Mouse (Mus musculus) heart, embryonic 11.5 days (tissue): Measurements from ENCODE around the gene Mpv17. TPM values are rescaled to one million over a fixed set of nuclear protein-coding genes. Genes with fewer than 3 reads are reported as not detected.

ENCODE experiments used
- ATAC-seq: fragments of 200-750 bp; cut with Nextera tagmentation; replicated peaks from 2 replicates; pipeline ENCODE4 v1.8.0; 2017; ENCODE audit warnings: moderate library complexity; ENCODE audit not compliant: insufficient number of reproducible peaks, low FRiP score, low TSS enrichment
- H3K27ac ChIP-seq: fragments of 300-500 bp; sonication (generic); 2 replicates; pipeline ENCODE4 v1.5.1; 2014; ENCODE audit warnings: mild to moderate bottlenecking, low read depth, low read length
- H3K27me3 ChIP-seq: fragments of 300-500 bp; sonication (generic); 2 replicates; pipeline ENCODE4 v1.6.1; 2014; ENCODE audit warnings: mild to moderate bottlenecking, low read length, mixed read lengths; ENCODE audit not compliant: control insufficient read depth, insufficient read depth
- H3K36me3 ChIP-seq: fragments of 300-500 bp; sonication (generic); 2 replicates; pipeline ENCODE4 v1.6.1; 2014; ENCODE audit warnings: mild to moderate bottlenecking, low read length, moderate library complexity, mixed read lengths; ENCODE audit not compliant: control insufficient read depth, insufficient read depth
- H3K4me1 ChIP-seq: fragments of 300-500 bp; sonication (generic); 2 replicates; pipeline ENCODE4 v1.6.1; 2014; ENCODE audit warnings: low read length; ENCODE audit not compliant: control insufficient read depth, insufficient read depth
- H3K4me2 ChIP-seq: fragments of 300-500 bp; sonication (generic); 2 replicates; pipeline ENCODE4 v1.6.1; 2014; ENCODE audit warnings: mild to moderate bottlenecking, moderate library complexity
- H3K4me3 ChIP-seq: fragments of 300-500 bp; sonication (generic); 2 replicates; pipeline ENCODE4 v1.5.1; 2014; ENCODE audit warnings: low read depth, low read length
- H3K9ac ChIP-seq: fragments of 300-500 bp; sonication (generic); 2 replicates; pipeline ENCODE4 v1.6.1; 2014; ENCODE audit warnings: mild to moderate bottlenecking, low read depth, low read length, moderate library complexity
- H3K9me3 ChIP-seq: fragments of 300-500 bp; sonication (generic); replicated peaks from 2 replicates; pipeline ENCODE4 v1.6.1; 2016; ENCODE audit warnings: low read length; ENCODE audit not compliant: control insufficient read depth
- WGBS: fragments of 180-500 bp; shearing (Covaris S2); extraction: QIAGEN DNeasy Blood & Tissue Kit; methylation state at CpG from one replicate; pipeline ENCODE4 v1.1.7; 2014; ENCODE audit not compliant: insufficient replicate concordance; 5-methylcytosine and 5-hydroxymethylcytosine counted together
- polyA plus RNA-seq: library from polyadenylated mRNA; unstranded; fragments of >200 nt; fragmentation: Nextera tagmentation; extraction: Ambion mirVana; gene quantifications from 2 replicates; pipeline ENCODE4 v1.2.1, GENCODE M21; 2014

The Mpv17 gene
- polyA plus RNA-seq, 1 experiment from 2014 or later: 82.1 TPM

DNA sequence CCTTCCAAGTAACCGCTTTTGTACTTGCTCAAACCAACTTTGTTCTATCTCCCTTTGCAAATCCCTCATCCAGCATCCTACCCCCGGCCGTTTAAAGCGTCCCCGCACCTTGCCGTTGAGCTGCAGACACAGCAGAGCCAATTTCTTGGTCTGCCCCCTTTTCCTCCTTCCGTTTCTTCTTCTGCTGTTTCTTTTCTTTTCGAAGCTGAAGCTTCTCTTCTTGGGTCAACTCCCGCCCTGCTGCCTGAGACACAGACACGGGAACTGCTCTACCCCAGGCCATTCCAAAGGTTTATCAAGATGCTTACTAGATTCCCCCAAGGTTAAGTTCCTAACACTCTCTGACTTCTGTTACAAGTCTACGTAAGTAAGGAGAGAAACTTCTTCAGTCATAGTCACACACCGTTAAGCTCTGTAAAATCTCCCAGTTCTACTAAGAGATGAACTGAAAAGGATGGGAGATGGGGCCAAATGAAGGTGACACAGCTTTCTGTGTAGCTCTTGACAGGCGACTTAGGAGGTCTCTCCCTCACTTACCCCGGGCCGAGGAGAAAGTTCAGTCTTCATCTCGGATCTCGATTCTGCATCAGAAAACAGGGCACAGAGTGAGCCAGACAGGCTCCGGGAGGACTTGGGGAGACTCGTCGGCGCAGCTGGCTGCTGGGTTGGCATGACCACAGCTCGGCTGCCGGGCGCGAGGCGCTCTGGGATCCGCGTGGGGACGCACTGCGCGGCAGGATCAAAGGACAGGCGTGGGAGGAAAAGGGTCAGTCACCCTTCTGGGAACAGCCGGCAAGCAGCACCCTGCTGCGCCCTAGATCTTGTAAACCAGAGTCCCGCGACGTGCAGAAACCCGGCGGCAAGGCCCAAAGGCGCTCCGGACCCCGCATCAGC, 38.2 kb upstream of the Mpv17 start:
- 12% methylated on average over 42 of the region's 42 CpGs for WGBS
- peak overlapping the region; percentile 73 for H3K4me3 ChIP-seq

GRCm38 (mm10) chr5:31190201-31190600, 36.1 kb upstream of the Mpv17 start:
- H3K36me3 ChIP-seq: peaks cover 16% of the 10 kb centered on the region
- no peak overlapping the region for H3K4me3 ChIP-seq
- H3K4me1 ChIP-seq: peaks cover 11% of the 10 kb centered on the region
- no peak overlapping the region for H3K4me2 ChIP-seq
- no peak overlapping the region for H3K27ac ChIP-seq
- WGBS: 84% methylated on average over 9 of the region's 9 CpGs
- H3K27me3 ChIP-seq: no peaks in the 10 kb centered on the region
- H3K9me3 ChIP-seq: no peaks in the 10 kb centered on the region
- H3K9ac ChIP-seq: no peak overlapping the region
- ATAC-seq: no peak

More for the DNA sequence above, 38.2 kb upstream of the Mpv17 start:
- ATAC-seq: peak; percentile 55
- Histone ChIP-seq H3K4me2 (peak overlapping the region; percentile 78), H3K9me3 (no peaks in the 10 kb centered on the region), H3K27ac (peak overlapping the region; percentile 89), H3K9ac (peak overlapping the region; percentile 84), H3K36me3 (peaks cover 30% of the 10 kb centered on the region), H3K4me1 (peaks cover 11% of the 10 kb centered on the region), H3K27me3 (no peaks in the 10 kb centered on the region)

- no peak overlapping the region for H3K4me3 ChIP-seq
- no peak for ATAC-seq
- H3K4me2 ChIP-seq: no peak overlapping the region
- no peaks in the 10 kb centered on the region for H3K9me3 ChIP-seq
- no peak overlapping the region for H3K9ac ChIP-seq
- no peaks in the 10 kb centered on the region for H3K27me3 ChIP-seq
- peaks cover 15% of the 10 kb centered on the region for H3K36me3 ChIP-seq
- peaks cover 5% of the 10 kb centered on the region for H3K4me1 ChIP-seq
- no peak overlapping the region for H3K27ac ChIP-seq
- WGBS: 73% methylated on average over 4 of the region's 4 CpGs
Observed at GRCm38 (mm10) chr5:31188223-31188840, 34.3 kb upstream of the Mpv17 start.

DNA sequence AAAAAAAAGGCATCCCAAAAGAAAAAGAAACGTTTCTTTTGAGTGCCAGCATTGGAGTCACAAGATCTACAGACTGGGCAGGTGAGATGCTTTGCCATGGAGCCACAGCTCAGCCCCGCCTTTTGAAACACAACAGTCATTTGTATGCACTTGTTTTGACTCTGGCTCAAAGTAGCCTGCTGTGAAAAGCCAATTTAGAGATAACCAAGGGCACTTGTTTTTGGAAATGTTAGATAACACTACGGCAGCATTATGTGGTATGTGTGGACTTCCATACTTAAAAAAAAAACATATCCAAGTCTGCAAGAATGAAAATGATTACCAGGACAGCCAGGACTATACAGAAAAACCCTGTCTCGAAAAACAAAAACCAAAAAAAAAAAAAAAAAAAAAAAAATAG, 29.6 kb upstream of the Mpv17 start:
- Histone ChIP-seq H3K9ac (no peak overlapping the region), H3K4me3 (no peak overlapping the region), H3K27ac (no peak overlapping the region), H3K27me3 (no peaks in the 10 kb centered on the region), H3K36me3 (peaks cover 15% of the 10 kb centered on the region), H3K9me3 (no peaks in the 10 kb centered on the region), H3K4me1 (no peaks in the 10 kb centered on the region), H3K4me2 (no peak overlapping the region)
- ATAC-seq: no peak
- WGBS: 41% methylated on average over 4 of the region's 4 CpGs

- Histone ChIP-seq H3K36me3 (no peaks in the 10 kb centered on the region; the same call in 1 of the 2 replicates), H3K9ac (no peak overlapping the region), H3K9me3 (no peaks in the 10 kb centered on the region), H3K27me3 (no peaks in the 10 kb centered on the region), H3K4me1 (no peaks in the 10 kb centered on the region), H3K4me3 (no peak overlapping the region), H3K27ac (no peak overlapping the region), H3K4me2 (no peak overlapping the region; the same call in 1 of the 2 replicates)
- WGBS: 93% methylated on average over 9 of the region's 9 CpGs
- ATAC-seq: no peak
Observed at GRCm38 (mm10) chr5:31181183-31181770, 27.2 kb upstream of the Mpv17 start.

DNA sequence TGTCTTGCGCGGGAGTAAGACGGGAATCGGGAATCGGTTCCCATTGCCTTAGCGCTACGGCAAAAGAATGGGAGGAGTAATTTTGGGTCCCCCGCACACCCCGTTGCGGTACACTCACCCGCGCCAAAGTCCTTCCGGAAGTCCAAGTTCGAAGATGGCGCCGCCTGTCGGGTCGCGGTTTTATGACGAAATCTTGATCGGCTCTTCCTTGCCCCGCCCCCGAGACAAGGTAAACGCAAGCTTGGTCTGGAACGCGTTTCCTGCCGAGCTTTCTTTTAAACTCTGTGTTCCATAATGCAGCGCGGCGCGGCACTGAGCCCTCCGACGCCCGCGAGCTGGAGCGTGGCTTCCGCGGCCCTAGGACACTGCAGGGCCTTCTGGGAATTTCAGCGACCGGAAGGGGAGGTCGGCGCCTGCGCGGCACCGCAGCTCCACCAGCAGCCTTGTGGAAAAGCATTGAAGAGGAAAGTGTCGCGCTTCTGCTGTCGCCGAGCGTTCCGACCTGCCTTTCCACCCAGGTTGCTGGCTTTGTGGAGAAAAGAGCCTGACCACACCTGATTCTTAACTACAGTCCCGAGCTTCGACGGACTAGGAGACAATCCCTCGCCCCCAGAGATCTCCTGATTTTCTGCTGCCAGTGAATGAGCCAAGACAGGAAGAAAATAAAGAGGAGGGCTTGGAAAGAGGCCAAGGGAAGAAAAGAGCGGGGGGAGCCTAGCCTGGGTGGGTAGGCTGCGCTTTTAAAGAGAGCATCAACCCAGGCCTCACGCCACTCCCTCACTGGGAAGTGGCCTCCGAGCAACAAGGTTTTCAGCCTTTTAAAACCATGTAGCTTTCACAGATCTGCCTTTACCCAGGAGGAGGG, 25.9 kb upstream of the Mpv17 start, which contains the start of the genes Gm29609 and Gtf3c2:
Gene Gm29609 (minus strand): TSS at position 146 of the 865 bp plus-strand sequence.
Gene Gtf3c2 (minus strand): TSS at position 379 of the 865 bp plus-strand sequence.
- H3K27ac ChIP-seq: peak within 1 kb of the TSS; percentile 99
- no peaks in the 10 kb centered on the region for H3K9me3 ChIP-seq
- under 1% methylated on average over 59 of the region's 59 CpGs for WGBS
- H3K36me3 ChIP-seq: no peaks in the 10 kb centered on the region; the same call in 1 of the 2 replicates
- peak within 1 kb of the TSS; percentile 78 for H3K4me2 ChIP-seq
- H3K4me1 ChIP-seq: no peaks in the 10 kb centered on the region
- H3K4me3 ChIP-seq: peak within 1 kb of the TSS; percentile 88
- ATAC-seq: peak; percentile 88
- H3K27me3 ChIP-seq: no peaks in the 10 kb centered on the region
- H3K9ac ChIP-seq: peak within 1 kb of the TSS; percentile 81

GRCm38 (mm10) chr5:31179301-31179765, 25.3 kb upstream of the Mpv17 start:
- Histone ChIP-seq H3K4me3 (peak overlapping the region; percentile 88), H3K4me1 (no peaks in the 10 kb centered on the region), H3K36me3 (peaks cover 1% of the 10 kb centered on the region), H3K9me3 (no peaks in the 10 kb centered on the region), H3K9ac (peak overlapping the region; percentile 81), H3K4me2 (peak overlapping the region; percentile 78), H3K27me3 (no peaks in the 10 kb centered on the region), H3K27ac (peak overlapping the region; percentile 99)
- peak; percentile 27; the same call in 1 of the 2 replicates for ATAC-seq
- 0% methylated on average over 25 of the region's 25 CpGs for WGBS

DNA sequence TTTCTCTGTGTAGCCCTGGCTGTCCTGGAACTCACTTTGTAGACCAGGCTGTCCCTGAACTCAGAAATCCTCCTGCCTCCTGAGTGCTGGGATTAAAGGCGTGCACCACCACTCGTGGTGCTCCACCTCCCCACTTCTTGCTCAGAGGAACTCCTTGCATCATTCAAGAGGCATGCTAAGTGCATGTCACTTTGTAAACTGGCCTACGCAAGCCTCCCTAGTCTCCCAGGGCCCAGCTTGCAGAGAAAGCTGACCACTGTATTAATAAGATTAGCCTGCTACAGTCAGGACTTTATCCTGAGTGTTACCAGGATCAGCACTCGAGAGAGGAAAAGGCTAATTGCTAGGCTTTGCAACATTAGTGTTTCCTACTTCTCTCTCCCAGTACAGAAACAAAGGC, 14.6 kb upstream of the Mpv17 start:
- Histone ChIP-seq H3K9ac (no peak overlapping the region), H3K4me3 (no peak overlapping the region), H3K27me3 (no peaks in the 10 kb centered on the region), H3K9me3 (no peaks in the 10 kb centered on the region), H3K27ac (no peak overlapping the region), H3K4me1 (no peaks in the 10 kb centered on the region), H3K4me2 (no peak overlapping the region), H3K36me3 (peaks cover 41% of the 10 kb centered on the region)
- WGBS: 85% methylated on average over 4 of the region's 4 CpGs
- ATAC-seq: no peak
